Mouse (Mus musculus) right cerebral cortex, postnatal 10 days (tissue): ENCODE data around the gene Oaz1.
"Not testable (repeated sequence)": the region's sequence is repeated elsewhere in the genome, so short reads cannot be mapped to it uniquely, and the experiment has no call there.

Source experiments
- DNase-seq, 2 experiments: peaks; one replicate each; pipeline ENCODE4 v3.0.0; 2021; ENCODE audit warnings: low spot score in 2 of 2

Oaz1 gene

DNA sequence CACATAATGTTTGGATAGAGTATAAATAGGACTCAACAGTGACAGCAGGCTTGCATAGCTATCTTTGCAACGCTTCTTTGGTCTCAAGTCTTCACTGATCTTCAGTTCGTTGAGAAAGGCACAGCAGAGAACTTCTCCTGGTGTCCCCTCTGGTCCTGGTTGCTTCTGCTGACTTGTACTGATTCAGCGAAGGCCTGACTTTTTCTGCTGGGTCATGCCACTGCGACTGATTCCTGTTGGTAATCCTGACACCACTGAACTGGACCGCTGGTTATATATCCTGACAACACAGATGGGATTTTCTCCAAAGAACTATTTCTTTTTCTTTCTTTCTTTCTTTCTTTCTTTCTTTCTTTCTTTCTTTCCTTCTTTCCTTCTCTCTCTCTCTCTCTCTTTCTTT is 3.9 kb upstream of the Oaz1 start:
- no peak for DNase-seq

- no peak for DNase-seq
Observed at GRCm38 (mm10) chr10:80823316-80823715, 3.1 kb upstream of the Oaz1 start.

GRCm38 (mm10) chr10:80823847-80824643 is 2.4 kb upstream of the Oaz1 start:
- no peak for DNase-seq

DNA sequence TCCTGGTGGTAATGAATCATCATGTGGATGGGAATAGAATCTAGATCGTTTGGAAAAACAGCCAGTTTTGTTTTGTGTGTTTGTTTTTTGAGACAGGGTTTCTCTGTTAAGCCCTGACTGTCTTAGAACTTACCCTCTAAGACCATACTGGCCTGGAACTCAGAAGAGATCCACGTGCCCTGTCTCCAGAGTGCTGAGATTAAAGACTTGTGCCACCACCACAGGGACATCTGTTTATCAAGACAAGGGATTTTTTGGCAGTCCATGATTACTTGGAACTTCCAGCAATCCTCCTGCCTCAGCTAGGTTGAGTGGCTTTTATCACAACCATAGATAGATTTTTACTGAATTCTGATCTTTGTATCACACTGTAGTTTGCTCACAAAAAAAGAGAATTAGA is 1.6 kb upstream of the Oaz1 start:
- DNase-seq: no peak

- DNase-seq: no peak
Observed at GRCm38 (mm10) chr10:80827063-80827869, 810 bp downstream of the Oaz1 start.

DNA sequence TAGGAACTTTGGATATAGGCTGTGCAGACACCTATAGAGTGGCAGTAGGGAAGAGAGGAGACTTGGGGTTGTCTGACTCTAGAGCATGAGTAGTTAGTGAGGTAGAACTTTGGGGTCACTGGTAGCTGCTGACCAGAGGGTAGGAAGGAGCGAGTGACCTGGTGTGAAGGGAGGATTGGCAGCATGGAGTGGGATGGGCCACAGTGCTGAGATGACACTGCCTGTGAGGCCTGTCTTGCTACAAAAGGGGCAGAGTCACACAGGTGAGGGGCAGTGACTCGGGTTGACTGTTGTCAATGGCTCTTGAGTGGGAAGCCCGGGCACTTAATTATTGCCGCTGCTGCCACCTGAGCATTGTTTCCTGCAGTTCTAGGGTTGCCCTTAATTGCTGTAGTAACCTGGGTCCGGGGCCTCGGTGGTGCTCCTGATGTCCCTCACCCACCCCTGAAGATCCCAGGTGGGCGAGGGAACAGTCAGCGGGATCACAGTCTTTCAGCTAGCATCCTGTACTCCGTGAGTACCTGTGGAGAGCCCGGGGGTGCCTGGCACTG is 1.5 kb downstream of the Oaz1 start:
- no peak for DNase-seq

- DNase-seq: not testable (repeated sequence)
Observed at GRCm38 (mm10) chr10:80828587-80828986, 2.1 kb downstream of the Oaz1 start.

DNA sequence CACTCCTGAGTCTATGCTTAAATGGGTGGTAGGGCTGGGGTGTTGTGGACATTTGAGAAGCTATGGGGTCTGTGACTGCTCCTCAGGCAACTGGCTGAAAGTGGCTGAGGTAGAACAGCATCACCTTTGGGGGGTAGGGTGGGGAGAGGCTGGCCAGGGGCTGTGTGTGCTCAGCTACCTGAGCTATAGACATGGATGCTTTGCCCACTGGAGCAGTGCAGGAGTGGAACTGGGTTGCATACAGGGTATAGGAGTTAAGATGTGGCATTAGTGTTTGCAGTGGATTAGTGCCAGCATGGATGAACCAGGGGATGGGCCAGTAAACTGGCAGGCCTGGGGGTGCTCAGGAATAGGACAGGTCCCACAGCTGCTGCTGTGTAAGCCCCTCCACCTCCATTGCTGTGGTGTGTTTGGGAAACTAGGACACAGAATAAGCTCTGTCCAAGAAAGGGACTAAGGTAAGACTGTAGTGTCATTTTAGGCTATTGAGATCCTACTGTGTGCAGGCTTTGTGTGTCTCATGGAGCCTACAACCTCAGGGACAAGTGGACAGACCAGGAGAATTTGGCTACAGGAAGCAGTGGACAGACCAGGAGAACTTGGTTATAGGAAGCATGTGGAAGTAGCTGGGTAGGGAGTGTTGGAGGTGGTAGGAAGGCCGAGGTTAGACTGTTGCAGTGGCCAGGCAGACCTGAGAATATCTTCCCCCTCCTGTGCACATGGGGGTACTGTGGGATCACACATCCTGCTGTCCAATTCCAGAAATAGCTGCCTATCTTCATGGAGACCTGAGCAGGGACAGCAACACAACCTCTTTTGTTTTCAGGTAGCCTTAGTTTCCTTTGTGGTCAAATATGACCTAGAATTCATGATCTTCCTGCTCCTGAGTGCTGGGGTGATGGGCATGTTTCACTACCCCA is 3.2 kb downstream of the Oaz1 start:
- no peak for DNase-seq

DNA sequence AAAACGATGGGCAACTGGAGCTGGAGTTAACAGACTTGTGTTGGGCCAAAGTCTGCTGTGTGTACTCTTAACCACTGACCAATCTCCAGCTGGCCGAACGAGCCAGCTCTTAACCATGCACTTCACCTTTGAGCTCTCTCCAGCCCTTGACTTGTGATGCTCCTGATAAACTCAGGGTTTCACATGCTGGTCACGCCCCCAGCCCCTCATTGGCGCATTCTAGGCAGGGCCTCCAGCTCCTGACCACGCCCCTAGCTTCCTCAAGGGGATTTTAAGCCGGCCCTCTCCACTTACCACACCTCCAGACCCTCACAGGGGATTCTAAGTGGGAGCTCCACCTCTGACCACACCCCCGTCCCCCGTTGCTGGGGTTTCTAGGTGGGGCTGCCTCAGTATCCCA is 4.7 kb downstream of the Oaz1 start:
- DNase-seq: peak; percentile 68 to 71

DNA sequence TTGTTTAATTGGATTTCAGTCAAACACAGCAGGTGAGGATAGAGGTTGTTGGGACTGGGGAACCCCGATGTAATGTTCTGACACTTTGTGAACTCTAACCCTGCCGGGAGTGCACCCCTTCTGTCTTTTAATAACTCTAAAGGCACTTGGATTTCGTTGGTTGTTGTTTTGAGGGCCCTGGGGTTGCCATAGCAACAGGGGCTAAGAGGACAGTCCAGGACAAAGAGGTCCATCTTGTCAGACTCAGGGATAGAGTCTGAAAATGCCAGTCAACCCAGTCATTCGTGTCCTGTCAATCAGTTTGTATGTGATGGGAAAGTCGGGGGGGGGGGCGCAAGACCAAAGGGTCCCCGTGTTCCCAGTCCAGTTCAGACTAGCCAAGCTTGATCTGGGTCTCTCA is 6.4 kb downstream of the Oaz1 start:
- DNase-seq: no peak

GRCm38 (mm10) chr10:80835617-80836016 is 9.2 kb downstream of the Oaz1 start:
- no peak for DNase-seq

DNA sequence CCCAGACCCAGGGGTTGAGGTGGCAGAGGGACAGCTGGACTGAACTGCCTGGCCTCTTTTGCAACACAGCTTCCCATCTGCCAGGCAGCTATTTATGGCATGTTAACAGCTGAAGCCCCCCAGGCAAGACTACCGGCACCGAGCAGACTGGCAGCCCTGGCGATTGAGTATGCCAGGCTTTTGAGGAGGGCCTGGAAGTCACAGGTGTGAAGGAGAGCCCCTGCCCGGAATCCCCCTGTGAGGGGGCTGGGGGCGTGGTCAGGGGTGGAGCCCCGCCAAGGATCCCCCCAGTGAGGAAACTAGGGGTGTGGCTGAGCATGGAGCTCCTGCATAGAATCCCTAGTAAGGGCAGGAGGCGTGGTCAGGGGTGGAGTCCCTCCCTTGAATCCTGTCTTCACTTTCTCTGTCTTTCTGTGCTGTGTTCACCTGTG is 10.5 kb downstream of the Oaz1 start:
- DNase-seq: no peak

DNA sequence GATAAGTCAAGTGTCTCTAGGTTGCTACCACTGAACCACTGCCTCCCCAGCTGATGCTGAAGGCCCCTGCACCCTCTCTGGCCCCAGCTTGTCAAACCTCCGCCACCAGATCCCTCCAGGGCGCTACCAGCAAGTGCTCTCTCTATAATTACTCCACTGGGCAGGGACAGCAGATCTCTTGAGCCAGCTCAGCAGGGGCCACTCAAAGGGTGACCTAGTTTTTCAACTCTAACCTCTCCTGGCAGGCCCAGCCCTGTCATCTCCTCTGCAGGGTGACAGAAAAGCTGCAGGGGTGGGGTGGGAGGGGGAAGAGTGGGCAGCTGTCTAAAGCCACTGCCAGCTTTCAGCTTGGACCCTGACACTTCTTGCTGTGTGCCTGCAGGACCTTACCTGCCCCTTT is 11.4 kb downstream of the Oaz1 start:
- no peak for DNase-seq

DNA sequence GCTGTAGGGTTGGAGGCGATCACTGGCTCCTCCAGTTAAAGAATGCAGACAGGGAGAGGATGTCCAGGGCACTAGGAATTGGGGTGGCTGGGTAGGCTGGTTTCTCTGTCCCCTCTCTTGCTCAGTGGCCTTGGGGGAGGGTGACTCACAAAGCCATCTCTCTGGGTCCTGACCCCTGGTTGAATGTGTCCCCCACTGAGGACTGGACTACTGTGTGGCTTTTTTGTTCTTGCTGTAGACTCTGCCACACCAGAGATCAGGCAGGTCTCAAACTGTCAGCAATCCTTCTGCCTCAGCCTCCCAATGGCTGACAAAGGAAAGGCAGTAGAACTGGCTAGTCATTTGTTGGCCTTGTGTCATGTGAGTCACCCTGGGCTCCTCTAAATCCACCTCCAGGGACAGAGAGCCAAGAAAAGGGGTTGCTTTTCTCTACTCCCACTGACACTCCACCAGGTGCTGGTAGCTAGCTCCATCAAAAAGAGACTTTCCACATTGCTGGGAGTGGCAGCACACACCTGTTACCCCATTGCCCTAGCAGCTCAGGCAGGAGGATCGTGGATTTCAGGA is 12.0 kb downstream of the Oaz1 start:
- no peak for DNase-seq

- no peak for DNase-seq
Observed at GRCm38 (mm10) chr10:80839848-80840247, 13.4 kb downstream of the Oaz1 start.

GRCm38 (mm10) chr10:80841685-80842084 is 15.2 kb downstream of the Oaz1 start:
- DNase-seq: no peak

DNA sequence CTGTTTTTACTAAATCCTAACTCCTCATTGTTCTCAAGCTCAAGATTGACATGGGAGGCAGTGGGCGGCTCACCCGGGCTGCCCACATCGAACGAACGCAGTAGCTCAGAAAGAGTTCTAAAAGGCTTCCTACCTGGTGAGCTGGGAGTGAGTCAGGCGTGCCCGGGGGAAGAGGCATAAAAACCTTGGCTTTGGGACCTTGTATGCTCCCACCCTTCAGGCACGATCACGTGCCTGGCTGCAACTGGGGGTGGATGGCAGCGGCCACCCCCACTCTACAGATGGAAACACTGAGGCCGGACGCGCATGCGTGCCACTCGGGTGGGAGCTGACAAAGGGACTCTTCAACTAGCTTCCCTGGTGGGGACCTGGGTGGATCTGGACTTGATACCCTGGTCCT is 15.9 kb downstream of the Oaz1 start:
- no peak for DNase-seq

GRCm38 (mm10) chr10:80843087-80843930 is 16.9 kb downstream of the Oaz1 start:
- no peak for DNase-seq

- DNase-seq: peak; percentile 77 to 80
Observed at GRCm38 (mm10) chr10:80843931-80844547, 17.6 kb downstream of the Oaz1 start, which contains the start of gene Lingo3. Gene Lingo3, minus strand, starts transcription at chr10:80844039.
